13 mouse cellular contexts compared by ENCODE assay signal in genomic region chr11:46089081-46089713, GRCm38 (mm10). TPM values are rescaled to one million over a fixed set of nuclear protein-coding genes. Genes with fewer than 3 reads are reported as not detected.
DNase-seq lines count a peak whose midpoint lies in the region; ATAC-seq and TF ChIP-seq lines count a peak whose summit lies in the region.
"Had no signal": no experiment of that assay in that cellular context is flagged by ENCODE, and none has a peak within 500 bp of the region (broad histone marks: within the 10 kb centered on the region; RNA-seq: fewer than 3 reads in every experiment).

No protein-coding gene starts in this region.

- WGBS in lung, embryonic 14.5 days: 42% methylated on average over 4 of the region's 4 CpGs
- WGBS in intestine, postnatal 0 days: 65% methylated on average over 4 of the region's 4 CpGs

- peak overlapping the region; percentile 85 for H3K27ac ChIP-seq in lung, embryonic 14.5 days (ENCODE audit: low read depth)
- H3K27ac ChIP-seq in intestine, postnatal 0 days (ENCODE audit: low read depth, low read length): peak overlapping the region; percentile 28; the same call in 1 of the 2 replicates

- peak; percentile 88 for DNase-seq in lung, embryonic 14.5 days
- DNase-seq in lung, postnatal 14 days: no peak
- DNase-seq in embryo, embryonic 9.5 days (ENCODE audit: extremely low spot score): peak; percentile 14
- peak; percentile 21 for DNase-seq in naive thymus-derived CD4-positive, alpha-beta T cell, adult 2 months (ENCODE audit: low read depth)
- no peak for DNase-seq in c-Kit-positive CD71-positive TER-119-positive erythroid progenitor cells, embryonic 14.5 days (ENCODE audit: low spot score)
- DNase-seq in retina, postnatal 1 day: no peak
- no peak for DNase-seq in spleen, postnatal 36 days (ENCODE audit: low spot score in 2 of 2)
- DNase-seq: adrenal gland, postnatal 10 days; cerebellum, postnatal 25 days; gastrocnemius, postnatal 36 days; spleen, adult 18-20 months had no signal

- TF ChIP-seq CTCF in lung, embryonic 14.5 days (IDR thresholded peaks at IDR 0.05; ENCODE audit: low read depth): no peak
- no peak for TF ChIP-seq CTCF in intestine, postnatal 0 days (IDR thresholded peaks at IDR 0.05; ENCODE audit: low read depth)

- H3K27me3 ChIP-seq in lung, embryonic 14.5 days (ENCODE audit: insufficient read depth, low read length): no peaks in the 10 kb centered on the region
- H3K27me3 ChIP-seq in intestine, postnatal 0 days (replicated peaks; ENCODE audit: control insufficient read depth, insufficient read depth, low read length): no peaks in the 10 kb centered on the region

- H3K4me1 ChIP-seq in lung, embryonic 14.5 days (ENCODE audit: insufficient read depth): peaks cover 35% of the 10 kb centered on the region
- no peaks in the 10 kb centered on the region; the same call in none of the 2 replicates for H3K4me1 ChIP-seq in intestine, postnatal 0 days (replicated peaks; ENCODE audit: control insufficient read depth, insufficient read depth, low read length)

- no peak overlapping the region for H3K4me3 ChIP-seq in lung, embryonic 14.5 days (ENCODE audit: low read depth, low read length)
- H3K4me3 ChIP-seq in intestine, postnatal 0 days (ENCODE audit: low read depth, low read length): no peak overlapping the region
- H3K4me3 ChIP-seq: myocyte had no signal

- H3K9ac ChIP-seq in lung, embryonic 14.5 days: no peak overlapping the region
- H3K9ac ChIP-seq in intestine, postnatal 0 days (ENCODE audit: low read depth, low read length): no peak overlapping the region

- no peaks in the 10 kb centered on the region for H3K9me3 ChIP-seq in lung, embryonic 14.5 days (ENCODE audit: low read depth, low read length)
- no peaks in the 10 kb centered on the region for H3K9me3 ChIP-seq in intestine, postnatal 0 days (ENCODE audit: control insufficient read depth)

- H3K36me3 ChIP-seq in lung, embryonic 14.5 days (ENCODE audit: insufficient read depth): peaks cover 4% of the 10 kb centered on the region; the same call in 1 of the 2 replicates
- H3K36me3 ChIP-seq in intestine, postnatal 0 days (ENCODE audit: control insufficient read depth, insufficient read depth): no peaks in the 10 kb centered on the region

- no peak overlapping the region; the same call in 1 of the 2 replicates for H3K4me2 ChIP-seq in lung, embryonic 14.5 days
- H3K4me2 ChIP-seq in intestine, postnatal 0 days (replicated peaks; ENCODE audit: low read depth): no peak overlapping the region

- ATAC-seq in lung, embryonic 14.5 days (ENCODE audit: insufficient read depth): peak; percentile 93
- ATAC-seq in intestine, postnatal 0 days: peak; percentile 19; the same call in 1 of the 2 replicates

RNA-seq across cellular contexts. Expression of gene Adam19, which starts 33.4 kb away (rescaled TPM):
- 25.4 and 27.0 TPM in 2 replicates for polyA plus RNA-seq in lung, embryonic 14.5 days (2014; fragmentation: Nextera tagmentation; extraction: Ambion mirVana)
- polyA plus RNA-seq in intestine, postnatal 0 days (2015; fragmentation: Nextera tagmentation; extraction: Ambion mirVana): 4.0 and 4.5 TPM in 2 replicates

RNA-seq across cellular contexts. Expression of gene Gm12166, which starts 37.1 kb away (rescaled TPM):
- 4.9 and 6.1 TPM in 2 replicates for polyA plus RNA-seq in lung, embryonic 14.5 days (2014; fragmentation: Nextera tagmentation; extraction: Ambion mirVana)
- polyA plus RNA-seq in intestine, postnatal 0 days (2015; fragmentation: Nextera tagmentation; extraction: Ambion mirVana): 9.5 and 10.2 TPM in 2 replicates

Comparison
In these comparisons a context has a peak if more than half of its experiments do, and no peak if none do; other contexts are left out.
1. DNase-seq: peak in lung, embryonic 14.5 days (single experiment), embryo, embryonic 9.5 days (single experiment) and naive thymus-derived CD4-positive, alpha-beta T cell, adult 2 months (single experiment); none in lung, postnatal 14 days (single experiment), c-Kit-positive CD71-positive TER-119-positive erythroid progenitor cells, embryonic 14.5 days (single experiment), retina, postnatal 1 day (single experiment) and spleen, postnatal 36 days (0 of 2).